21 mouse cellular contexts compared by ENCODE assay signal in genomic region chr13:119968193-119968592, GRCm38 (mm10). TPM values are rescaled to one million over a fixed set of nuclear protein-coding genes. Genes with fewer than 3 reads are reported as not detected.
A peak's percentile ranks its signal among the peaks of the same experiment; 100 is the strongest.
DNase-seq lines count a peak whose midpoint lies in the region; ATAC-seq lines count a peak whose summit lies in the region.
"Not testable (repeated sequence)": the region's sequence is repeated elsewhere in the genome, so short reads cannot be mapped to it uniquely, and the experiment has no call there.
"Had no signal": no experiment of that assay in that cellular context is flagged by ENCODE, and none has a peak within 500 bp of the region (broad histone marks: within the 10 kb centered on the region; RNA-seq: fewer than 3 reads in every experiment).

No protein-coding gene starts in this region.

- not testable (repeated sequence) for H3K4me3 ChIP-seq in forebrain, embryonic 15.5 days; hindbrain, embryonic 14.5 days (replicated peaks; ENCODE audit: low read length); intestine, embryonic 14.5 days (ENCODE audit: low read depth, low read length); neural tube, embryonic 15.5 days (replicated peaks)

- H3K9ac ChIP-seq in forebrain, embryonic 15.5 days (replicated peaks); hindbrain, embryonic 14.5 days; intestine, embryonic 14.5 days (ENCODE audit: low read length); neural tube, embryonic 15.5 days (replicated peaks): not testable (repeated sequence)

- not testable (repeated sequence) for H3K4me2 ChIP-seq in forebrain, embryonic 15.5 days (replicated peaks); hindbrain, embryonic 14.5 days (replicated peaks); intestine, embryonic 14.5 days (ENCODE audit: low read length); neural tube, embryonic 15.5 days

- H3K27ac ChIP-seq in forebrain, embryonic 15.5 days (replicated peaks); hindbrain, embryonic 14.5 days; intestine, embryonic 14.5 days (ENCODE audit: low read depth); neural tube, embryonic 15.5 days (replicated peaks): not testable (repeated sequence)

- H3K4me1 ChIP-seq in forebrain, embryonic 15.5 days; hindbrain, embryonic 14.5 days (replicated peaks; ENCODE audit: control insufficient read depth, insufficient read depth, low read length); intestine, embryonic 14.5 days (replicated peaks; ENCODE audit: control insufficient read depth, insufficient read depth, low read length); neural tube, embryonic 15.5 days: not testable (repeated sequence)

- H3K36me3 ChIP-seq in forebrain, embryonic 15.5 days; hindbrain, embryonic 14.5 days (replicated peaks; ENCODE audit: control insufficient read depth, insufficient read depth); intestine, embryonic 14.5 days (ENCODE audit: control insufficient read depth, insufficient read depth, low read length); neural tube, embryonic 15.5 days: not testable (repeated sequence)

- no CpG with 5 or more reads among the region's 14 CpGs for WGBS in forebrain, embryonic 15.5 days
- WGBS in hindbrain, embryonic 14.5 days: no CpG with 5 or more reads among the region's 14 CpGs
- WGBS in intestine, embryonic 14.5 days: no CpG with 5 or more reads among the region's 14 CpGs
- WGBS in neural tube, embryonic 15.5 days: no CpG with 5 or more reads among the region's 14 CpGs

- DNase-seq in hindbrain, embryonic 14.5 days (ENCODE audit: low spot score); intestine, embryonic 14.5 days (ENCODE audit: low spot score): not testable (repeated sequence)

- H3K9me3 ChIP-seq in forebrain, embryonic 15.5 days; hindbrain, embryonic 14.5 days (ENCODE audit: control insufficient read depth, low read length); intestine, embryonic 14.5 days (ENCODE audit: control insufficient read depth, low read length); neural tube, embryonic 15.5 days (replicated peaks): not testable (repeated sequence)

- not testable (repeated sequence) for H3K27me3 ChIP-seq in forebrain, embryonic 15.5 days; hindbrain, embryonic 14.5 days (ENCODE audit: control insufficient read depth, insufficient read depth, low read length); intestine, embryonic 14.5 days (replicated peaks; ENCODE audit: control insufficient read depth, insufficient read depth, low read length); neural tube, embryonic 15.5 days (replicated peaks)

- ATAC-seq in common myeloid progenitor, adult 5-6 weeks (replicated peaks; ENCODE audit: low read depth, poor library complexity, severe bottlenecking): peak; percentile 7; the same call in 1 of the 2 replicates
- ATAC-seq in forebrain, embryonic 15.5 days (replicated peaks): peak; percentile 9; the same call in 1 of the 2 replicates
- peak; percentile 22; the same call in 1 of the 2 replicates for ATAC-seq in hindbrain, embryonic 14.5 days (ENCODE audit: low FRiP score)
- 0 out of 2 replicates have a peak, but pooled peaks have one; percentile 12 for ATAC-seq in intestine, embryonic 14.5 days (replicated peaks; ENCODE audit: low FRiP score, low TSS enrichment, low read depth)
- ATAC-seq in megakaryocyte-erythroid progenitor cell, adult 5-6 weeks (replicated peaks; ENCODE audit: low FRiP score, low TSS enrichment, poor library complexity, severe bottlenecking): 0 out of 2 replicates have a peak, but pooled peaks have one; percentile 27
- 0 out of 2 replicates have a peak, but pooled peaks have one; percentile 16 for ATAC-seq in monocyte, adult 5-6 weeks (replicated peaks; ENCODE audit: insufficient number of reproducible peaks, low FRiP score, low TSS enrichment, poor library complexity, severe bottlenecking)
- ATAC-seq in neural tube, embryonic 15.5 days (ENCODE audit: low FRiP score): 0 out of 2 replicates have a peak, but pooled peaks have one; percentile 33

RNA-seq across cellular contexts. Expression of gene B020031M17Rik, which starts 17.6 kb away (rescaled TPM):
- not detected in 2 replicates for total RNA-seq in common myeloid progenitor, adult 5-6 weeks (2017)
- polyA plus RNA-seq in forebrain, embryonic 15.5 days (2015; fragmentation: Nextera tagmentation; extraction: Ambion mirVana): not detected in 2 replicates
- polyA plus RNA-seq in hindbrain, embryonic 14.5 days (2014; fragmentation: Nextera tagmentation; extraction: Ambion mirVana): not detected in 2 replicates
- not detected in 2 replicates for polyA plus RNA-seq in intestine, embryonic 14.5 days (2014; fragmentation: Nextera tagmentation; extraction: Ambion mirVana)
- total RNA-seq in megakaryocyte-erythroid progenitor cell, adult 5-6 weeks (2014; fragmentation: Nextera tagmentation): not detected in 2 replicates
- not detected in 2 replicates for total RNA-seq in megakaryocyte-erythroid progenitor cell, adult 5-6 weeks (2017)
- total RNA-seq in monocyte, adult 5-6 weeks (2017): not detected in 3 replicates
- polyA plus RNA-seq in neural tube, embryonic 15.5 days (2015; fragmentation: Nextera tagmentation; extraction: Ambion mirVana): not detected in 2 replicates
- total RNA-seq: adrenal gland, adult 8-10 months; adrenal gland, postnatal 36 days; G1E; gastrocnemius, adult 2 months; gastrocnemius, postnatal 25 days; heart, postnatal 36 days had no signal
- polyA plus RNA-seq: CD4-positive, CD25-positive, alpha-beta regulatory T cell, adult 4 months; cerebellum, adult 2 months; embryonic facial prominence, embryonic 12.5 days; forebrain, embryonic 13.5 days; G1E; heart, embryonic 13.5 days; heart, postnatal 0 days; hindbrain, embryonic 11.5 days; intestine, embryonic 15.5 days had no signal

RNA-seq across cellular contexts. Expression of gene Gm21761, which starts 39.1 kb away (rescaled TPM):
- total RNA-seq in common myeloid progenitor, adult 5-6 weeks (2017): 0.59 TPM in 1 of 2 replicates, not detected in the other
- not detected in 2 replicates for polyA plus RNA-seq in forebrain, embryonic 15.5 days (2015; fragmentation: Nextera tagmentation; extraction: Ambion mirVana)
- polyA plus RNA-seq in hindbrain, embryonic 14.5 days (2014; fragmentation: Nextera tagmentation; extraction: Ambion mirVana): not detected in 2 replicates
- polyA plus RNA-seq in intestine, embryonic 14.5 days (2014; fragmentation: Nextera tagmentation; extraction: Ambion mirVana): not detected in 2 replicates
- total RNA-seq in megakaryocyte-erythroid progenitor cell, adult 5-6 weeks (2014; fragmentation: Nextera tagmentation): not detected in 2 replicates
- total RNA-seq in megakaryocyte-erythroid progenitor cell, adult 5-6 weeks (2017): not detected in 2 replicates
- not detected in 3 replicates for total RNA-seq in monocyte, adult 5-6 weeks (2017)
- not detected in 2 replicates for polyA plus RNA-seq in neural tube, embryonic 15.5 days (2015; fragmentation: Nextera tagmentation; extraction: Ambion mirVana)
- total RNA-seq: adrenal gland, adult 8-10 months; adrenal gland, postnatal 36 days; gastrocnemius, adult 2 months; gastrocnemius, postnatal 25 days; heart, postnatal 36 days had no signal
- polyA plus RNA-seq: CD4-positive, CD25-positive, alpha-beta regulatory T cell, adult 4 months; cerebellum, adult 2 months; embryonic facial prominence, embryonic 12.5 days; forebrain, embryonic 13.5 days; G1E; heart, embryonic 13.5 days; heart, postnatal 0 days; hindbrain, embryonic 11.5 days; intestine, embryonic 15.5 days had no signal

RNA-seq across cellular contexts. Expression of gene Gm36079, which starts 58.6 kb away (rescaled TPM):
- total RNA-seq in common myeloid progenitor, adult 5-6 weeks (2017): not detected in 2 replicates
- polyA plus RNA-seq in forebrain, embryonic 15.5 days (2015; fragmentation: Nextera tagmentation; extraction: Ambion mirVana): not detected in 2 replicates
- not detected in 2 replicates for polyA plus RNA-seq in hindbrain, embryonic 14.5 days (2014; fragmentation: Nextera tagmentation; extraction: Ambion mirVana)
- polyA plus RNA-seq in intestine, embryonic 14.5 days (2014; fragmentation: Nextera tagmentation; extraction: Ambion mirVana): not detected in 2 replicates
- not detected in 2 replicates for total RNA-seq in megakaryocyte-erythroid progenitor cell, adult 5-6 weeks (2014; fragmentation: Nextera tagmentation)
- total RNA-seq in megakaryocyte-erythroid progenitor cell, adult 5-6 weeks (2017): not detected in 2 replicates
- 4.4 TPM in 1 of 3 replicates, not detected in the others for total RNA-seq in monocyte, adult 5-6 weeks (2017)
- not detected in 2 replicates for polyA plus RNA-seq in neural tube, embryonic 15.5 days (2015; fragmentation: Nextera tagmentation; extraction: Ambion mirVana)
- total RNA-seq: adrenal gland, adult 8-10 months; adrenal gland, postnatal 36 days; gastrocnemius, adult 2 months; gastrocnemius, postnatal 25 days; heart, postnatal 36 days had no signal
- polyA plus RNA-seq: CD4-positive, CD25-positive, alpha-beta regulatory T cell, adult 4 months; cerebellum, adult 2 months; embryonic facial prominence, embryonic 12.5 days; forebrain, embryonic 13.5 days; G1E; heart, embryonic 13.5 days; heart, postnatal 0 days; hindbrain, embryonic 11.5 days; intestine, embryonic 15.5 days had no signal
